Mouse (Mus musculus): Measurements from ENCODE around the gene Cd47. TPM values are rescaled to one million over a fixed set of nuclear protein-coding genes. Genes with fewer than 3 reads are reported as not detected.

The Cd47 gene
- 84.4 and 84.8 TPM in 2 replicates for polyA plus RNA-seq (2012; rRNA removed)

GRCm38 (mm10) chr16:49799597-49800561, at the start of gene Cd47:
Gene Cd47, plus strand, starts transcription at chr16:49800533.
- DNase-seq (ENCODE audit: low spot score), result no peak

- no peak for DNase-seq (ENCODE audit: low spot score)
These were observed 47.4 kb upstream of the Cd47 start for GRCm38 (mm10) chr16:49752906-49753305.

GRCm38 (mm10) chr16:49753318-49753717, 47.0 kb upstream of the Cd47 start:
- DNase-seq (ENCODE audit: low spot score), result no peak

GRCm38 (mm10) chr16:49760517-49761203, 39.7 kb upstream of the Cd47 start:
- no peak for DNase-seq (ENCODE audit: low spot score)

- DNase-seq (ENCODE audit: low spot score), result no peak
These were observed 38.4 kb upstream of the Cd47 start for GRCm38 (mm10) chr16:49761981-49762380.

GRCm38 (mm10) chr16:49766326-49766725, 34.0 kb upstream of the Cd47 start:
- no peak for DNase-seq (ENCODE audit: low spot score)

GRCm38 (mm10) chr16:49768491-49769031, 31.8 kb upstream of the Cd47 start:
- DNase-seq (ENCODE audit: low spot score), result no peak

GRCm38 (mm10) chr16:49769831-49770261, 30.5 kb upstream of the Cd47 start:
- DNase-seq (ENCODE audit: low spot score), result no peak

GRCm38 (mm10) chr16:49770320-49771189, 29.8 kb upstream of the Cd47 start:
- DNase-seq (ENCODE audit: low spot score), result no peak

GRCm38 (mm10) chr16:49771609-49772396, 28.5 kb upstream of the Cd47 start:
- DNase-seq (ENCODE audit: low spot score), result no peak

GRCm38 (mm10) chr16:49772576-49772975, 27.8 kb upstream of the Cd47 start:
- DNase-seq (ENCODE audit: low spot score), result no peak

- DNase-seq (ENCODE audit: low spot score), result no peak
These were observed 27.3 kb upstream of the Cd47 start for GRCm38 (mm10) chr16:49773068-49773467.

- no peak for DNase-seq (ENCODE audit: low spot score)
These were observed 26.0 kb upstream of the Cd47 start for GRCm38 (mm10) chr16:49774059-49775001.

- DNase-seq (ENCODE audit: low spot score), result no peak
These were observed 25.0 kb upstream of the Cd47 start for GRCm38 (mm10) chr16:49775002-49775966.

- DNase-seq (ENCODE audit: low spot score), result no peak
These were observed 23.4 kb upstream of the Cd47 start for GRCm38 (mm10) chr16:49776981-49777380.

GRCm38 (mm10) chr16:49781556-49782156, 18.7 kb upstream of the Cd47 start:
- DNase-seq (ENCODE audit: low spot score), result no peak

GRCm38 (mm10) chr16:49783369-49783768, 17.0 kb upstream of the Cd47 start:
- DNase-seq (ENCODE audit: low spot score), result no peak

GRCm38 (mm10) chr16:49786116-49786515, 14.2 kb upstream of the Cd47 start:
- no peak for DNase-seq (ENCODE audit: low spot score)

Data from urinary bladder, adult 2 months (tissue).